ENCODE assay signal across 10 mouse cellular contexts in genomic region chr5:124614709-124615108, GRCm38 (mm10). TPM values are rescaled to one million over a fixed set of nuclear protein-coding genes. Genes with fewer than 3 reads are reported as not detected.
DNase-seq lines count a peak whose midpoint lies in the region; ATAC-seq lines count a peak whose summit lies in the region.
"Had no signal": no experiment of that assay in that cellular context is flagged by ENCODE, and none has a peak within 500 bp of the region (broad histone marks: within the 10 kb centered on the region; RNA-seq: fewer than 3 reads in every experiment).

No protein-coding gene starts in this region.

- H3K36me3 ChIP-seq in hindbrain, embryonic 13.5 days, result peaks cover 69% of the 10 kb centered on the region

- H3K27me3 ChIP-seq in hindbrain, embryonic 13.5 days, result no peaks in the 10 kb centered on the region
- H3K27me3 ChIP-seq: heart, embryonic 13.5 days had no signal

- no peak overlapping the region for H3K4me2 ChIP-seq in hindbrain, embryonic 13.5 days
- H3K4me2 ChIP-seq: heart, embryonic 13.5 days had no signal

- peak; percentile 32 for DNase-seq in 416B (ENCODE audit: low read depth)
- DNase-seq in lung, postnatal 10 days, result peak; percentile 57
- DNase-seq in cerebellum, adult 18-20 months, result no peak
- no peak for DNase-seq in spleen, postnatal 4 days (ENCODE audit: low spot score in 2 of 2)
- DNase-seq: left cerebral cortex, postnatal 4 days; right cerebral cortex, postnatal 25 days had no signal

- no peaks in the 10 kb centered on the region for H3K9me3 ChIP-seq in hindbrain, embryonic 13.5 days
- H3K9me3 ChIP-seq: heart, embryonic 13.5 days had no signal

- ATAC-seq in CD4-positive, CD25-positive, alpha-beta regulatory T cell, adult 4 months, result peak; percentile 41
- ATAC-seq in hematopoietic stem cell, adult 5-6 weeks (replicated peaks in 1 of 2; ENCODE audit: insufficient read depth in 1 of 2, low FRiP score in 2 of 2, low TSS enrichment in 1 of 2, low read depth in 1 of 2, poor library complexity in 2 of 2, severe bottlenecking in 2 of 2), result peak; percentile 59 to 64
- no peak for ATAC-seq in hindbrain, embryonic 13.5 days (ENCODE audit: low FRiP score)

- H3K4me3 ChIP-seq in hindbrain, embryonic 13.5 days, result no peak overlapping the region
- H3K4me3 ChIP-seq: heart, embryonic 13.5 days had no signal

- no peak overlapping the region for H3K27ac ChIP-seq in hindbrain, embryonic 13.5 days
- H3K27ac ChIP-seq: heart, embryonic 13.5 days had no signal

- 89% methylated on average over 11 of the region's 11 CpGs for WGBS in hindbrain, embryonic 13.5 days

- H3K4me1 ChIP-seq in hindbrain, embryonic 13.5 days (replicated peaks), result no peaks in the 10 kb centered on the region
- H3K4me1 ChIP-seq: heart, embryonic 13.5 days had no signal

- no peak overlapping the region for H3K9ac ChIP-seq in hindbrain, embryonic 13.5 days
- H3K9ac ChIP-seq: heart, embryonic 13.5 days had no signal

RNA-seq across cellular contexts. Expression of gene Atp6v0a2, which starts 13.7 kb away (rescaled TPM):
- 10 to 100 TPM; 31.0 to 57.7 TPM for polyA plus RNA-seq in CD4-positive, CD25-positive, alpha-beta regulatory T cell, adult 4 months (2017; shearing (Covaris generic))
- 18.4 and 22.1 TPM in 2 replicates for total RNA-seq in hematopoietic stem cell, adult 5-6 weeks (2017)
- polyA plus RNA-seq in hindbrain, embryonic 13.5 days (2015; fragmentation: Nextera tagmentation; extraction: Ambion mirVana), result 41.4 and 43.1 TPM in 2 replicates

RNA-seq across cellular contexts. Expression of gene Gtf2h3, which starts 35.8 kb away (rescaled TPM):
- polyA plus RNA-seq in CD4-positive, CD25-positive, alpha-beta regulatory T cell, adult 4 months (2017; shearing (Covaris generic)), result 10 to 100 TPM; 57.1 to 69.8 TPM
- 53.2 and 80.4 TPM in 2 replicates for total RNA-seq in hematopoietic stem cell, adult 5-6 weeks (2017)
- 50.3 TPM in 2 replicates for polyA plus RNA-seq in hindbrain, embryonic 13.5 days (2015; fragmentation: Nextera tagmentation; extraction: Ambion mirVana)

RNA-seq across cellular contexts. Expression of gene Eif2b1, which starts 35.8 kb away (rescaled TPM):
- polyA plus RNA-seq in CD4-positive, CD25-positive, alpha-beta regulatory T cell, adult 4 months (2017; shearing (Covaris generic)), result 10 to 100 TPM; 45.0 to 45.7 TPM
- total RNA-seq in hematopoietic stem cell, adult 5-6 weeks (2017), result 26.4 and 37.7 TPM in 2 replicates
- 65.7 and 72.0 TPM in 2 replicates for polyA plus RNA-seq in hindbrain, embryonic 13.5 days (2015; fragmentation: Nextera tagmentation; extraction: Ambion mirVana)

Comparison
In these comparisons a context has a peak if more than half of its experiments do, and no peak if none do; other contexts are left out.
1. DNase-seq: peak in 416B (single experiment) and lung, postnatal 10 days (single experiment); none in cerebellum, adult 18-20 months (0 of 2) and spleen, postnatal 4 days (0 of 2).